Mouse (Mus musculus): Measurements from ENCODE around the gene Tnni1. TPM values are rescaled to one million over a fixed set of nuclear protein-coding genes. Genes with fewer than 3 reads are reported as not detected.

Gene Tnni1
- total RNA-seq, 2 experiments from 2014 or later: 2.3 to 2.5 TPM

GRCm38 (mm10) chr1:135794216-135795134 is 15.2 kb downstream of the Tnni1 start:
- DNase-seq (ENCODE audit: low spot score in 2 of 2): no peak
- intact Hi-C loops (cut with DNase I): no loop called here

DNA sequence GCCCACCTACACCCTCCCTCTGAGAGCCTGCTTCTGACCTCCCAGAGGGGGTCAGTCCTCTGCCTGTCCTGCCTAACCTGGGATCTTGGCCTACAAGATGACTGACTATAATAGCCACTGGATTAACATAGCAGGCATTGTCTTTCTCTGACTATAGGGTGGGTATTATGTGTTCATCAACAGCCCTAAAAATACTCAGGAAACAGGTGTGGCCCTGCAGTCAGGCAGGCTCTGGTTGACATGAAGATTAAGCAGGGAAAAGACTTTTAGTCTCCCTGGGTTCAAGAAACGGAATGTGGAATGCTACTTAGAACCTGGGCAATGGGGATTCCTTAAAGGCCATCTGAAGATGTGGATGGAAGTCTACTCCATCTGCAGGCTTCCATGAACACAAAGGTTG is 19.3 kb downstream of the Tnni1 start:
- DNase-seq (ENCODE audit: low spot score in 2 of 2): no peak
- intact Hi-C loops (cut with DNase I): no loop called here

DNA sequence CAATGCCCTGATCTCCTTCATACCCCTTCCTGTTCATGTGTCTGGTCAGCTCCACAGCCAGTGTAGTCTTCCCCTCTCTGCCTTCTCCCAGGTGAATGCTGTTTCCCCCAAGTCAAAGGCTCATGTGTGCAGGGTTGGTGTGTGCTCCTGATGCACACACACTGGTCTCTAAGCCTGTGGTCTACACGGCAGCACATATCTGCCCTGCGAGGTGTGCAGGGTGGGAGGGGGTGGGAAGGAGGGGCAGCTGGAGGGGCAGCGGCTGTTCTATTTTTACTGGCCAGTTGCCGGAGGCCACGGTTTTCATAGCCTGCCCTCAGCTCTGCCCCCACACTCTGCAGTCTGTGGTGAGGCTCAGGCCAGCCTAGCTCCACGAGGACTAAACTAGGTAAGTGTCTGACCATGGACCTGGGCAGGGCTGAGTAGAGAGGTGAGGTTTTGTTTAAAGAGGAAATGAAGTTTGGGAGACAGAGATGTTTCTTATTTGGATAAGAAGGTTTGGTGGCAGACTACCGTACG is 19.9 kb downstream of the Tnni1 start:
- no peak for DNase-seq (ENCODE audit: low spot score in 2 of 2)
- intact Hi-C loops (cut with DNase I): no loop called here

GRCm38 (mm10) chr1:135800192-135800950 is 21.1 kb downstream of the Tnni1 start:
- DNase-seq (ENCODE audit: low spot score in 2 of 2): no peak
- intact Hi-C loops (cut with DNase I): no loop called here

- no peak for DNase-seq (ENCODE audit: low spot score in 2 of 2)
- intact Hi-C loops (cut with DNase I): no loop called here
These were observed 28.3 kb downstream of the Tnni1 start for GRCm38 (mm10) chr1:135807546-135807945.

- intact Hi-C loops (cut with DNase I): no loop called here
- DNase-seq (ENCODE audit: low spot score in 2 of 2): no peak
These were observed 30.9 kb downstream of the Tnni1 start for GRCm38 (mm10) chr1:135810180-135810579.

GRCm38 (mm10) chr1:135811016-135811646 is 31.9 kb downstream of the Tnni1 start:
- DNase-seq (ENCODE audit: low spot score in 2 of 2): peak; percentile 67 to 84
- intact Hi-C loops (cut with DNase I): no loop called here

GRCm38 (mm10) chr1:135812205-135812604 is 33.0 kb downstream of the Tnni1 start:
- no peak for DNase-seq (ENCODE audit: low spot score in 2 of 2)
- intact Hi-C loops (cut with DNase I): no loop called here

DNA sequence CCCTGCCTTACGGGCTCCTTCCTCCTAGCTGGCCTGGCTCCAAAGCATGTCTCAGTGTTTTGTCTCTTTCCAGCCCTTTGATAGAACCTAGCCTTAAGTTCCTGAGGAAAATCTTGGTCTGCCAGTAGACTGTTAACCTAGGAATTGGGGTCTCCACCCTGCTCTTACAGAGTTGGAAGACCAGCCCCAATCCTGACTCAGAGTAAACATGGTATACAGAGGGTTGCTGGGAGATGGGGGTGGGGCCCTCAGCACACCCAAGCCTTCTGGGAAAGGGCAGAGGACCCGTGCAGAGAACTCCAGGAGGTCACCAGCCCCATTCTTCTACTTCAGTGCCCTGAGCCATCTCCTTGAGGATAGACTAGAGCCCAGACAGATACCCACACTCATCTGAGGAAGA is 33.4 kb downstream of the Tnni1 start:
- intact Hi-C loops (cut with DNase I): no loop called here
- no peak for DNase-seq (ENCODE audit: low spot score in 2 of 2)

DNA sequence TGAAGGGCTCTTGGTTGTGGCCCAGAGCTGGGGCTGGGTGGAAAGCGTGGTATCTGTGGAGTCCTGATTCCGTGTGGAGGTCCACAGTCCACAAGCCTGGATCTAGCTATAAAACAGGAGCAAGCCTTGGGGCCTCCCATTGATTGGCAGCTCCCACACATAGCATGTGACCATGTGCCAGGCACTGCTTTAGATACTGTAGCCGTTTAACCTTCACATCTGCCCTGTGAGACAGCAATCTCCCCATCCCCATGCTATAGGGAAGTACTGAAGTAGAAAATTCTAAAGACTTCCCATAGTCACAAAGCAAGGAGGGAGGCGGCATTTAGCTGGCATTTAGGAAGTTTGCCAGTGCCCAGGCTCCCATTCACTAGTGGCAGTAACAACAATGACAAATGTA is 33.8 kb downstream of the Tnni1 start:
- peak in 1 of 2 experiments; percentile 31 for DNase-seq (ENCODE audit: low spot score in 2 of 2)
- intact Hi-C loops (cut with DNase I): no loop called here

GRCm38 (mm10) chr1:135813687-135814395 is 34.6 kb downstream of the Tnni1 start:
- intact Hi-C loops (cut with DNase I): no loop called here
- no peak for DNase-seq (ENCODE audit: low spot score in 2 of 2)

- intact Hi-C loops (cut with DNase I): no loop called here
- no peak for DNase-seq (ENCODE audit: low spot score in 2 of 2)
These were observed 35.3 kb downstream of the Tnni1 start for GRCm38 (mm10) chr1:135814531-135814930.

DNA sequence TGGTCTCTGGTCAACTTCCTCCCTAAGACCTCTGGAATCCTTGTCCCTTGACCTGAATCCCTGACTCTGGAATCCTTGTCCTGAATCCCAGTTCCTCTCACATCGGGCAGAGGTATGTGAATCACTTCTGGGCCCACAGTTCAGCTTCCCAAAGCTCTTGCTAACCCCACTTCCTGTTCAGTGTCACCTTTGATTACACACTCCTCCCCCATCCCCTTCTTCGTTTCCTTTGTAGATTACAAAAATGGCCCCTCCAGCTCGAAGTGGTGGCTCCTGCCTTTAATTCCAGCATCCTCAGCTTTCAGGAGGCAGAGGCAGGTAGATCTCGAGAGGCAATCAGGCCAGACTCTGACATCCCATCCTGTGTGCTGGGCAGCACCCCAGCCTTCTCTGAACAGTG is 38.4 kb downstream of the Tnni1 start:
- intact Hi-C loops (cut with DNase I): no loop called here
- no peak for DNase-seq (ENCODE audit: low spot score in 2 of 2)

GRCm38 (mm10) chr1:135818481-135819086 is 39.4 kb downstream of the Tnni1 start, which contains the start of gene Lad1:
Lad1 (plus strand) TSS chr1:135818598.
- intact Hi-C loops (cut with DNase I): no loop called here
- no peak for DNase-seq (ENCODE audit: low spot score in 2 of 2)

- intact Hi-C loops (cut with DNase I): no loop called here
- DNase-seq (ENCODE audit: low spot score in 2 of 2): no peak
These were observed 40.8 kb downstream of the Tnni1 start for GRCm38 (mm10) chr1:135820071-135820470.

DNA sequence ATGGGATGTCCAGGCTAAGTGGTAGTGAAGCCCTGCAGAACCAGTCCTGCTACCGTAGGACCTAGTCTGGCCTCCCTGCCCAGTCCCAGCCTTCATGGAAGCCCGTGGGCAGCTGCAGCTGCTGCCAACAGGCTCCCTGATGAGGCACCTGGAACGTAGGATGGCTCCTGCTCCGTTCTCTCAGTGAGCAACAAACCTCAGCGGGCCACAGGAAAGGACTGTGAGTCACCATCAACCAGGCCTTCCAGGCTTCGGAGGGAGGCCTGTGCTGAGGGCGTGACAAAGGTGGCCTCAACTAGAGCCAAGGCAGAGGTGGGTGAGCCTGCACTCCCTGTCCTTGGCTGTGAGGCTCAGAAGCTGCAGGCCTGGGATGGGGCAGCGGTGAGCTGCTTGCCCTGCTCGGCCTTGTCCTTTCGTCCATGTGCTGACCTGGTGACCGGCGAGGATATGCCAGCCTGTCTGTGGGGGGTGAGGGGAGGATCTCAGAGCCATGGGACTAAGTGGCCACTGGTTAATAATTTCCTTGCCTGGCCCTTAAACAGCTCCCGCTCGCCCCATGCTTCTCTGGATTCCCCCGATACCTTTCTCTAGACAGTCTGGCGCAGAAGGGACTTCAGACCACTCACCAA is 41.6 kb downstream of the Tnni1 start:
- intact Hi-C loops (cut with DNase I): no loop called here
- DNase-seq (ENCODE audit: low spot score in 2 of 2): no peak

GRCm38 (mm10) chr1:135821780-135822179 is 42.5 kb downstream of the Tnni1 start:
- intact Hi-C loops (cut with DNase I): no loop called here
- DNase-seq (ENCODE audit: low spot score in 2 of 2): no peak

DNA sequence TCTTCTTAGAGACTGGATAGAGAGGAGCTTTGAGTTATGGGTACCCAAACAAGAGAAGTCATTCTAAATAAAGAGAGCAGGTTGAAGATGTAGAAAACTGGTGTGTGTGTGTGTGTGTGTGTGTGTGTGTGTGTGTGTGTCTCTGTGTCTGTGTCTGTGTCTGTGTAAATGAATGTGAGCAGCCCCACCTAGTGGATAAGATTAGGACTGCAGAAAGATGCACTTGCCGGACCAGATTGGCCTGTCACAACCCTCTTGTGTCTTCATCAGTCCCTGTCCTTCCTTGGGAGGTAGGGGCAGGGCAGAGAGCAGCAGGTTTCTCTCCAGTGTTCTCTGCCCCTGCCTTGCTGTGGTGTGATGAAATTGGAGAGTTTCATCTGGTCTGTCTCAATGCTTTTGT is 49.7 kb downstream of the Tnni1 start:
- peak; percentile 65 to 78 for DNase-seq (ENCODE audit: low spot score in 2 of 2)
- intact Hi-C loops (cut with DNase I): no loop called here

Data from left cerebral cortex, postnatal 14 days (tissue).